Mouse (Mus musculus): ENCODE measurements around the gene Sema3a. TPM values are rescaled to one million over a fixed set of nuclear protein-coding genes. Genes with fewer than 3 reads are reported as not detected.

Gene Sema3a
- not detected for polyA plus RNA-seq (2017; shearing (Covaris generic))

DNA sequence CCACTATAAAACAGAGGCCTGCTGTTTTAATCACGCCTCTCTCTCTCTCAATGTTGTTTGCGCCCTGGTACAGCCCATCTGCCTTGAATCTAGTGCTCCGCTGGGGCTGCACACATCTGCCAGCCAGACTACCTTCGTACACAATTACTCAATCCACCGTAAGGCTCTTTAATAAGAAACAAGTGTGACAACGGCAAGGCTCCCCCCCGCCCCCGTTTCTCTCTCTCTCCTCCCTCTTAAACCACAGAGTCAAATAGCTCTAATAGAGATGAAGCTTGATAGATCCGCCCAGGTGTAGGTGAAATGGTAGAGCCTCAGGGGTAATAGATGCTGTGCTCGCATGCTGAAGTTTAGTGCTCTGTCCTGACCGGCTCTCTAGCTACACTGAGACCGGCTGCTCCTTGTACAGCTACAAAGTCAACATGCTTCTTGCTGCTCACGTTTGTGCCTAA lies at the start of gene Sema3a:
Sema3a (plus strand) TSS at position 174 of the 452 bp plus-strand sequence.

